Mouse (Mus musculus) CH12.LX (cell line): ENCODE data around the gene Tle3. TPM values are rescaled to one million over a fixed set of nuclear protein-coding genes. Genes with fewer than 3 reads are reported as not detected.

Source experiments
- DNase-seq: peaks from one replicate; pipeline ENCODE4 v3.0.0-alpha.2; 2013; ENCODE audit errors: extremely low read depth
- H3K27ac ChIP-seq: 2 replicates; pipeline ENCODE4 v1.5.1; 2012; ENCODE audit warnings: low read depth, mild to moderate bottlenecking, control low read depth, moderate library complexity; ENCODE audit not compliant: insufficient read depth
- H3K27me3 ChIP-seq: replicated peaks from 2 replicates; pipeline ENCODE3; 2012; ENCODE audit warnings: inconsistent platforms
- H3K36me3 ChIP-seq, 2 experiments: replicated peaks in 1 of 2; 2 replicates each; pipeline versions ENCODE3 to v1.6.1; 2012; ENCODE audit warnings: inconsistent platforms in 1 of 2, low read length in 1 of 2, mild to moderate bottlenecking in 1 of 2, mixed read lengths in 1 of 2, moderate library complexity in 1 of 2; ENCODE audit not compliant: control insufficient read depth in 1 of 2, insufficient read depth in 1 of 2
- H3K4me1 ChIP-seq, 2 experiments: 2 replicates each; pipeline ENCODE4 v1.6.1; 2012; ENCODE audit warnings: inconsistent platforms in 1 of 2, moderate library complexity in 1 of 2; ENCODE audit not compliant: insufficient read depth in 2 of 2, control insufficient read depth in 1 of 2
- H3K4me2 ChIP-seq: 2 replicates; pipeline ENCODE4 v1.6.1; 2012; ENCODE audit warnings: low read depth, mild to moderate bottlenecking, control low read depth; ENCODE audit not compliant: poor library complexity, insufficient read depth, severe bottlenecking
- H3K4me3 ChIP-seq, 3 experiments: fragments of 150-350 bp in 1 of 3; sonication (generic) in 1 of 3; replicated peaks in 1 of 3; 2 replicates each; pipeline versions ENCODE3 to v1.5.1; 2011 to 2012; ENCODE audit warnings: low read depth in 2 of 3, low read length in 2 of 3, mild to moderate bottlenecking in 2 of 3, moderate library complexity in 2 of 3, control low read depth in 1 of 3, improper control_type of control experiment in 1 of 3, inconsistent platforms in 1 of 3, mixed read lengths in 1 of 3; ENCODE audit not compliant: poor library complexity in 1 of 3
- H3K79me2 ChIP-seq: replicated peaks from 2 replicates; pipeline ENCODE4 v1.6.1; 2012; ENCODE audit warnings: mild to moderate bottlenecking, moderate library complexity; ENCODE audit not compliant: control insufficient read depth, poor library complexity, insufficient read depth, severe bottlenecking; ENCODE audit errors: extremely low read depth
- H3K9ac ChIP-seq: 2 replicates; pipeline ENCODE4 v1.6.1; 2012; ENCODE audit warnings: low read depth, mild to moderate bottlenecking, control low read depth, moderate library complexity; ENCODE audit not compliant: insufficient read depth
- H3K9me3 ChIP-seq: replicated peaks from 2 replicates; pipeline ENCODE3; 2012; ENCODE audit warnings: low read length, inconsistent platforms, mixed read lengths
- CHD1 ChIP-seq: IDR thresholded peaks from 2 replicates; pipeline ENCODE4 v1.6.1; 2012; ENCODE audit warnings: low read depth, low read length, improper control_type of control experiment, inconsistent platforms
- CTCF ChIP-seq, 2 experiments: IDR thresholded peaks in 1 of 2; conservative IDR thresholded peaks in 1 of 2; 2 replicates each; pipeline ENCODE4 v1.5.1; 2011 to 2012; ENCODE audit warnings: low read depth in 2 of 2, low read length in 2 of 2, improper control_type of control experiment in 1 of 2, inconsistent platforms in 1 of 2, mild to moderate bottlenecking in 1 of 2, moderate library complexity in 1 of 2
- ELF1 ChIP-seq: IDR thresholded peaks from 2 replicates; pipeline ENCODE4 v1.6.1; 2014; ENCODE audit warnings: low read depth, mild to moderate bottlenecking, inconsistent platforms, low read length, improper control_type of control experiment
- ETS1 ChIP-seq: conservative IDR thresholded peaks from 2 replicates; pipeline ENCODE4 v1.6.1; 2012; ENCODE audit warnings: low read depth, mild to moderate bottlenecking, inconsistent platforms, low read length, improper control_type of control experiment, moderate library complexity
- GABPA ChIP-seq: IDR thresholded peaks from 2 replicates; pipeline ENCODE4 v1.6.1; 2012; ENCODE audit warnings: low read depth, low read length, improper control_type of control experiment, inconsistent platforms; ENCODE audit not compliant: insufficient replicate concordance
- HCFC1 ChIP-seq: IDR thresholded peaks from 2 replicates; pipeline ENCODE4 v1.6.1; 2012; ENCODE audit warnings: low read depth, mild to moderate bottlenecking, inconsistent platforms, low read length, improper control_type of control experiment
- IRF4 ChIP-seq: IDR thresholded peaks from 2 replicates; pipeline ENCODE4 v1.6.1; 2014; ENCODE audit warnings: low read depth, mild to moderate bottlenecking, inconsistent platforms, low read length, improper control_type of control experiment
- JUND ChIP-seq: conservative IDR thresholded peaks from 2 replicates; pipeline ENCODE4 v1.6.1; 2011; ENCODE audit warnings: low read depth, low read length, improper control_type of control experiment
- MAFK ChIP-seq: IDR thresholded peaks from 2 replicates; pipeline ENCODE4 v1.6.1; 2011; ENCODE audit warnings: low read length, improper control_type of control experiment; ENCODE audit not compliant: insufficient replicate concordance
- MXI1 ChIP-seq: IDR thresholded peaks from 2 replicates; pipeline ENCODE4 v1.6.1; 2011; ENCODE audit warnings: mild to moderate bottlenecking, low read depth, low read length, improper control_type of control experiment
- TCF12 ChIP-seq: IDR thresholded peaks from 2 replicates; pipeline ENCODE4 v1.6.1; 2014; ENCODE audit warnings: low read depth, mild to moderate bottlenecking, inconsistent platforms, low read length, improper control_type of control experiment
- UBTF ChIP-seq: IDR thresholded peaks from 2 replicates; pipeline ENCODE4 v1.6.1; 2012; ENCODE audit warnings: low read depth, mild to moderate bottlenecking, inconsistent platforms, low read length, improper control_type of control experiment, moderate library complexity
- USF2 ChIP-seq: conservative IDR thresholded peaks from 2 replicates; pipeline ENCODE4 v1.6.1; 2011; ENCODE audit warnings: low read depth, low read length, improper control_type of control experiment
- ZC3H11A ChIP-seq: IDR thresholded peaks from 2 replicates; pipeline ENCODE4 v1.6.1; 2012; ENCODE audit warnings: low read depth, mild to moderate bottlenecking, inconsistent platforms, low read length, improper control_type of control experiment
- dilution Hi-C: fragments of 300-500 bp; cut with MboI; formaldehyde crosslinking; loops from 2 replicates; pipeline ENCODE4 v1.14.3; 2020; ENCODE audit warnings: low sequenced_read_pairs; ENCODE audit not compliant: extremely low pct_unique_long_range_greater_than_20kb, extremely low pct_ligation_motif_present
- in situ Hi-C: fragments of 300-500 bp; cut with MboI; formaldehyde crosslinking; loops from 3 replicates; pipeline ENCODE4 v1.14.3; 2019; ENCODE audit warnings: low sequenced_read_pairs, low pct_ligation_motif_present, low pct_unique_long_range_greater_than_20kb, mixed read lengths
- polyA plus RNA-seq: library from polyadenylated mRNA; unstranded; fragments of >175 nt; gene quantifications from 2 replicates; pipeline ENCODE4 v1.2.1, GENCODE M21; 2012; ENCODE audit warnings: low read depth; ENCODE audit not compliant: insufficient read length
- total RNA-seq, 2 experiments: library from RNA; depleted of rRNA; stranded (reverse); fragments of 300-350 nt in 1 of 2; fragments of >200 nt in 1 of 2; gene quantifications; 2 replicates each; pipeline ENCODE4 v1.2.3; 2012 to 2014

Gene Tle3
- total and polyA plus RNA-seq, 3 experiments: 8.1 to 29.1 (median 22.8) TPM

GRCm38 (mm10) chr9:61370889-61371754 is 1.0 kb upstream of the Tle3 start (continued):
- peak; percentile 76 for TF ChIP-seq TCF12
- TF ChIP-seq ZC3H11A: no peak
- no peak for TF ChIP-seq CTCF (conservative IDR thresholded peaks at IDR 0.05 in 1 of 2, IDR thresholded peaks at IDR 0.05 in 1 of 2; ENCODE audit: low read depth in 2 of 2, low read length in 2 of 2)
- no peak; the same call in 1 of the 2 replicates for TF ChIP-seq HCFC1
- no peak for TF ChIP-seq GABPA
- no peak for TF ChIP-seq USF2
- TF ChIP-seq ETS1: 0 out of 2 replicates have a peak, but pooled peaks have one; percentile 43
- peak; percentile 53; the same call in 1 of the 2 replicates for TF ChIP-seq IRF4
- TF ChIP-seq CHD1: peak; percentile 71; the same call in 1 of the 2 replicates
- TF ChIP-seq MXI1: peak; percentile 38
- no peak for TF ChIP-seq ELF1
- TF ChIP-seq, all 38 proteins: peak for 17

DNA sequence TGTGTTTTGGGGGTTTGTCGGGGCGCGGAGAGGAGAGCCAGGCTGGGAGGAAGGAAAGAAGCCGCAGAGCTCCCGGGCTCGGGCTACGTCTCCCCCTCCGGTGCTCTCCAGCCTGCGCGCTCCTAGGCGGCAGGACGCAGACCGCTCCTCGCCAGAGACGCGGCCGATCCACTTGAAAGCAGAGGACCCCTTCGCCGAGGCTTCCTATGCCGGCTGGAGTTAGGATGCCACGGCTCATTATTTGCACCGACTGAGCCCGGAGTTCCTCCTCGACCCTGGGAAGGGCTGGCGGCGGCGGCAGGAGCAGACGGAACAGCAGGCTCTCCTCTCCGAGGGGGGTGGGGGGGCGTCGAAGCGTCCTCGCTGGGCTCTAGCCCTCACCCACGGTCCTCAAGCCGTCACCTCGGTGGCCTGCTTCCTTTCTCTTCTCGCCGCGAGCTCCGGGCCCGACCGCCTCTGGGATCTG is 377 bp downstream of the Tle3 start:
- dilution Hi-C loops: no loop called here
- H3K4me1 ChIP-seq: peaks cover 9 to 58% of the 10 kb centered on the region in 2 experiments; a peak in 3 of 4 replicates
- in situ Hi-C loops: loop anchor here (5.0 to 25.0 kb wide), 2 partner anchors 320 to 465 kb away; no protein-coding TSS in a partner anchor

DNA sequence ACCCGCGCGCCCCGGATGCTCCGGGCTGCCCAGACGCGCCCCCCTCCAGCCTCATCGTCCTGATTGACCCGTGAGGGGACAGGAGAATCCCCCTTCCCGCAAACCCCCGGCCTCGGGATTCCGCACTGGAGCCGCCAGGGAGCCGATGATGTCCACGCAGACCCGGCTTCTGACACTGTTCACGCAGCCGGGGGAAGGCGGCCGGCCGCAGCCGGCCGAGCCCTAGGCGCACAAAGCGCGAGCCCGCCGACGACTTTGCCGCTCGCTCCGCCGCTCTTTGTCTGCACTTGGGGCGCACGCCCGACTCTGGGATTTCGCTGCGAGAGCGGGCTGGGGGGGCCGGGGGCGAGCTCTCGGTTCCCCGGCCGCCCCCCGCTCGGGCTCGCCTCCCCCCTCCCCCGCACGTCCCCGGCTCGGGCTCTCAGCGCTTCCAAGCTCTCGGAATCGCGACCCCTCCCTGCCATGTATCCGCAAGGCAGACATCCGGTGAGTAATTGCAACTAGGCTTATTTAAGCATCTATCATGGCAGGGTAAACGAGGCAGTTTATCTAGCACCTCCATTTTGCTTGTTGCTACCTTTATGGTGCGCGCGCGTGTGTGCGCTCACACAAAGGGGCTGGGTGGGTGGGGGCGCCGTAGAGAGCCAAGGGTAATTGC is 939 bp downstream of the Tle3 start:
- dilution Hi-C loops: no loop called here
- peak; percentile 40 for DNase-seq
- no peak overlapping the region for H3K27ac ChIP-seq
- no peaks in the 10 kb centered on the region for H3K27me3 ChIP-seq
- peaks cover 13% of the 10 kb centered on the region; the same call in 1 of the 2 replicates for H3K79me2 ChIP-seq
- peak overlapping the region; percentile 74 for H3K9ac ChIP-seq
- in situ Hi-C loops: loop anchor here (5.0 to 25.0 kb wide), 2 partner anchors 319 to 464 kb away; no protein-coding TSS in a partner anchor
- H3K4me2 ChIP-seq: peak overlapping the region; percentile 97
- H3K4me3 ChIP-seq: peak overlapping the region; percentile 73 to 84 (median 83)
- H3K9me3 ChIP-seq: no peaks in the 10 kb centered on the region
- peaks cover 4 to 56% of the 10 kb centered on the region in 2 experiments; a peak in 3 of 4 replicates for H3K4me1 ChIP-seq
- H3K36me3 ChIP-seq: peaks cover 5 to 28% of the 10 kb centered on the region in 2 experiments
- TF ChIP-seq MAFK (no peak), JUND (no peak)
- TF ChIP-seq, all 38 proteins: peak for 0

More for the DNA sequence above, 377 bp downstream of the Tle3 start:
- Histone ChIP-seq H3K9ac (peak overlapping the region; percentile 74), H3K36me3 (peaks cover 2 to 23% of the 10 kb centered on the region in 2 experiments), H3K4me2 (peak overlapping the region; percentile 97), H3K27me3 (no peaks in the 10 kb centered on the region), H3K4me3 (peak overlapping the region; percentile 73 to 84 (median 83)), H3K79me2 (peaks cover 13% of the 10 kb centered on the region; the same call in 1 of the 2 replicates), H3K9me3 (no peaks in the 10 kb centered on the region), H3K27ac (no peak overlapping the region; the same call in 1 of the 2 replicates)
- TF ChIP-seq UBTF (peak; percentile 67), ELF1 (no peak)
- no peak for DNase-seq
